ENCODE assay signal across 7 mouse cellular contexts in the genomic region with DNA sequence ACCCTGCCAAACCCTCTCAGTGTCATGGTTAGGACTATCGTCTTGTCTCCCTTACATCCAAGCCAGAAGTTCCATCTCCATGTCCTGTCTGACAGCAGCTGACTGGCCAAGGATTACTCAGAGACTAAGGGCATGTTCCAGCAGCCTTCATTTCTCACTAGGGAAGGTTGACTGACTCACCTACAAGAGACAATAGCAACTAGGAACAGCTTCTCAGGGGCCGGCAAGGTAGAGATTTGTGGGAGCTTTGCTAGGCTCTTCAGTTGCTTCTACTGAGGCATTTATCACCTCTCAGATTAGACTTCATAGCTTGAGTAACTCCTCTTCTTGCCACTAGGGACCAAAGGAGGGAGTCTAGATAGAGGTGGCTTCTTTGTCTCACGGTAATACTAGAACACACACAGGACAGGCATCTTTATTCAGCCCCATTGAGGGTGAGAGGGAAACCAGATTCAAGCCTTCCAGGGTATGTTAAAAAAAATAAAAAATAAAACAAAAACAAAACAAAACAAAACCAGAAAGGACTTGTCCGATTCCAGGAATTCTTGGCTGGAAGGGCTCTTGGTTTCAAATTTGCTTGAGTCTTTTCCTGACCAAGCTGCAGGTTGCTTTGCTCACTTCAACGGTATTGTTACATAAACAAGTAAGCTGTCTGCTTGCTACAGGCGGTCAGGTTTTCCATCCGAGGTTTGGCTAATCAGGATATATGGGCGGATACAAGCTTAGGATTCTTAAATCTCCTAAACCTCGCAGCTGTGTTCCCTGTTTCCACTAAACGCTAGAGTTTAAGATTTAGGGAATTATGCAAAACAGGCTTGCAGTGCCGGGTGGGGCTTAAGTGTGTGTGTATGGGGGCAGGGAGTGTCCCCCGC. TPM values are rescaled to one million over a fixed set of nuclear protein-coding genes. Genes with fewer than 3 reads are reported as not detected.
DNase-seq lines count a peak whose midpoint lies in the region; ATAC-seq lines count a peak whose summit lies in the region.

No protein-coding gene starts in this region.

- H3K36me3 ChIP-seq in forebrain, embryonic 12.5 days (replicated peaks) = no peaks in the 10 kb centered on the region
- no peaks in the 10 kb centered on the region for H3K36me3 ChIP-seq in midbrain, embryonic 12.5 days

- peak overlapping the region; percentile 95 for H3K4me2 ChIP-seq in forebrain, embryonic 12.5 days
- H3K4me2 ChIP-seq in midbrain, embryonic 12.5 days (replicated peaks) = peak overlapping the region; percentile 98

- no peak overlapping the region for H3K27ac ChIP-seq in forebrain, embryonic 12.5 days
- no peak overlapping the region for H3K27ac ChIP-seq in midbrain, embryonic 12.5 days (replicated peaks)

- no peak overlapping the region for H3K9ac ChIP-seq in forebrain, embryonic 12.5 days
- H3K9ac ChIP-seq in midbrain, embryonic 12.5 days (replicated peaks) = no peak overlapping the region

- 15% methylated on average over 12 of the region's 12 CpGs for WGBS in forebrain, embryonic 12.5 days
- WGBS in midbrain, embryonic 12.5 days = 15% methylated on average over 12 of the region's 12 CpGs

- no peak overlapping the region for H3K4me3 ChIP-seq in forebrain, embryonic 12.5 days (replicated peaks)
- no peak overlapping the region for H3K4me3 ChIP-seq in midbrain, embryonic 12.5 days

- H3K4me1 ChIP-seq in forebrain, embryonic 12.5 days = peaks cover 40% of the 10 kb centered on the region
- peaks cover 31% of the 10 kb centered on the region for H3K4me1 ChIP-seq in midbrain, embryonic 12.5 days

- H3K27me3 ChIP-seq in forebrain, embryonic 12.5 days = peaks cover 41% of the 10 kb centered on the region
- H3K27me3 ChIP-seq in midbrain, embryonic 12.5 days = peaks cover 37% of the 10 kb centered on the region

- no peaks in the 10 kb centered on the region for H3K9me3 ChIP-seq in forebrain, embryonic 12.5 days
- no peaks in the 10 kb centered on the region for H3K9me3 ChIP-seq in midbrain, embryonic 12.5 days

- no peak for ATAC-seq in forebrain, embryonic 12.5 days (ENCODE audit: low FRiP score)
- ATAC-seq in midbrain, embryonic 12.5 days (ENCODE audit: low FRiP score, low read depth) = no peak

- peak; percentile 37 for DNase-seq in 3134 (ENCODE audit: extremely low read depth, insufficient read length, low spot score)
- DNase-seq in CD4-positive, CD25-positive, alpha-beta regulatory T cell, adult 2 months (ENCODE audit: low read depth, low spot score) = peak; percentile 74
- DNase-seq in kidney, adult 9 months = peak; percentile 56
- no peak for DNase-seq in cerebellum, postnatal 10 days
- no peak for DNase-seq in natural killer cell, adult 2 months (ENCODE audit: low spot score in 2 of 2)

RNA-seq across cellular contexts. Expression of a gene that starts 1.3 kb away (rescaled TPM):
- polyA plus RNA-seq in forebrain, embryonic 12.5 days (2016; fragmentation: Nextera tagmentation; extraction: Ambion mirVana) = 3.7 and 4.2 TPM in 2 replicates
- 5.2 and 5.7 TPM in 2 replicates for polyA plus RNA-seq in midbrain, embryonic 12.5 days (2016; fragmentation: Nextera tagmentation; extraction: Ambion mirVana)

Comparison
In these comparisons a context has a peak if more than half of its experiments do, and no peak if none do; other contexts are left out.
1. DNase-seq: peak in 3134 (single experiment), CD4-positive, CD25-positive, alpha-beta regulatory T cell, adult 2 months (single experiment) and kidney, adult 9 months (single experiment); none in cerebellum, postnatal 10 days (0 of 2) and natural killer cell, adult 2 months (0 of 2).